Mouse (Mus musculus): Measurements from ENCODE around the gene Timm10b. TPM values are rescaled to one million over a fixed set of nuclear protein-coding genes. Genes with fewer than 3 reads are reported as not detected.

Timm10b gene
- 189 and 199 TPM in 2 replicates for polyA plus RNA-seq (2015; fragmentation: Nextera tagmentation; extraction: Ambion mirVana)

DNA sequence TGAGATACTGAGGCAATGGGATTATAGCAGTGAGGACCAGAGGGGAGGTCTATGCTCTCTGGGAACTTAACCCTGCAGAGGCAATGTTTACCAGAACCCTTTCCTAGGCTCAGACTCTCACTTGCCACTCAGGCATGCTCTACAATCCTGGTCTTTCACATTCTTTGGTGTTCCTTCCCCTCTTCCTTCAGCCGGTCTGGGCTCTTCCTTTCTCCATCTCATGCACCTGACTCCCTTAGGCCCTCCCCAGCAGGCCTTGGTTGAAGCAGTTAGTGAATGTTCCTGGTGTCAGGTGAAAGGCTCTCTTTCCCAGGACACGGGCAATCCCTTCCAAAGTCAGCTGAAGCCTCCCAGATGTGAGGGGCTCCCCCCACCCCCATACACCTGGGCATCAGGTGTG lies at the start of gene Timm10b:
Gene Timm10b (plus strand): TSS at position 301 of the 400 bp plus-strand sequence.
- 3% methylated on average over 2 of the region's 2 CpGs for WGBS
- peak within 1 kb of the TSS; percentile 93 for H3K4me2 ChIP-seq
- no peaks in the 10 kb centered on the region for H3K9me3 ChIP-seq
- peaks cover 22% of the 10 kb centered on the region; the same call in 1 of the 2 replicates for H3K36me3 ChIP-seq
- no peaks in the 10 kb centered on the region for H3K27me3 ChIP-seq (replicated peaks)
- peak within 1 kb of the TSS; percentile 77 for H3K9ac ChIP-seq
- peak within 1 kb of the TSS; percentile 90 for H3K27ac ChIP-seq
- peak; percentile 3 for ATAC-seq (ENCODE audit: insufficient read depth, low FRiP score, low read depth)
- peaks cover 25% of the 10 kb centered on the region for H3K4me1 ChIP-seq
- H3K4me3 ChIP-seq (replicated peaks), result peak within 1 kb of the TSS; percentile 73

DNA sequence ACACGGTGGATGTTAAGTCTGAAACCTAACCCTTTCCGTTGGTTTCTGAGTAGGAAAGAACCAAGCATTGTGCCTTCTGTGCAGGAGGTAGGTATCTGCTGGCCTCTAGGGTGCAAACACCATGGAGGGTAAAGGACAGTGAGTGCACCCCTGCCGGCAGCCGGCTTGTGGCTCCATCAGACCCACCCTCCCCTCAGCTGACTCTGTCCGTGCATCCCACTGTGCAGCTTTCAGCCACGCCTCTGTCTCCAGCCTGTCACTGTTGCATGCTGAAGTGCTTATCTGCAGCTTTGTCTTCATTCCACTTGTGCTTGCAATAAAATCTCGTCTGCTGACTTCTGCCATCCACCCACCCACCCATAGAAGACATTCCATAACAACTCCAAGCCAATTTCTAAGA lies 49.8 kb upstream of the Timm10b start:
- Histone ChIP-seq H3K9ac (no peak overlapping the region), H3K4me2 (no peak overlapping the region), H3K4me3 (replicated peaks) (no peak overlapping the region), H3K27ac (no peak overlapping the region), H3K9me3 (no peaks in the 10 kb centered on the region), H3K36me3 (no peaks in the 10 kb centered on the region), H3K27me3 (replicated peaks) (no peaks in the 10 kb centered on the region), H3K4me1 (no peaks in the 10 kb centered on the region)
- no peak for ATAC-seq (ENCODE audit: insufficient read depth, low FRiP score, low read depth)
- WGBS, result 31% methylated on average over 7 of the region's 7 CpGs

DNA sequence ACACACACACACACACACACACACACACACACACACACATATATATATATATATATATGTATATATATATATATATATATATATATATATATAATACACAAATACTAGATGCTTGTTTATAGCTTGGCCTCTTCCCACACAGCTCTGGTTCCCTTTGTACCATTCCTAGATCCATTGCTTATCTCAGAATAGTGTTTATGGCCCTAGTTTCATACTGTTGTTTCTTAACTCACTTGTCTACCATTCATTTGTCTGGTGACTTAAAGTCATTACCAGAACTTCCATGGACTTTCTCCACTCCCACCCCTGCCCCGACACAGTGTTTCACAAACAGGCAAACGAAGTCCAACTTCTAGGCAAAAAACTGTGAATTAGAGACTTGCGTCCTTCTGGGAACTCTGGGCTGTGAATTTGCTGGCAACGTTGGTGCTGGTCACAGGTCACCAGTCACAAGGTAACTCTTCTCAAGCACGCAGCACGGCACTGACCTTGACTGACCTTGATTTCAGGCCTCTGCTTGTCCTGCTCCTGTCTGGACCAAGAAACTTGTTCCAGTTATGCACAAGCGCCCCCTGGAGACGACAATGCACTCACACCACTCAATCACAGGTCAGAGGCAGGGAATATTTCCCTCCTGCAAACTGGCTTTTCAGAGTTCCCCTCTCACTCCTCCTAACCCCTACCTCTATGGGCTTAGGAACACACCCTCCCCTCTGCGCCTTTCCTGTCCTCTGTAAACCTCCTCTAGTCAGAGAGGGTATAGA lies 36.8 kb upstream of the Timm10b start:
- Histone ChIP-seq H3K9me3 (no peaks in the 10 kb centered on the region), H3K27me3 (replicated peaks) (no peaks in the 10 kb centered on the region), H3K36me3 (no peaks in the 10 kb centered on the region), H3K4me3 (replicated peaks) (no peak overlapping the region), H3K9ac (no peak overlapping the region), H3K4me1 (no peaks in the 10 kb centered on the region), H3K27ac (no peak overlapping the region), H3K4me2 (no peak overlapping the region)
- 32% methylated on average over 9 of the region's 9 CpGs for WGBS
- ATAC-seq (ENCODE audit: insufficient read depth, low FRiP score, low read depth), result no peak; the same call in 1 of the 2 replicates

DNA sequence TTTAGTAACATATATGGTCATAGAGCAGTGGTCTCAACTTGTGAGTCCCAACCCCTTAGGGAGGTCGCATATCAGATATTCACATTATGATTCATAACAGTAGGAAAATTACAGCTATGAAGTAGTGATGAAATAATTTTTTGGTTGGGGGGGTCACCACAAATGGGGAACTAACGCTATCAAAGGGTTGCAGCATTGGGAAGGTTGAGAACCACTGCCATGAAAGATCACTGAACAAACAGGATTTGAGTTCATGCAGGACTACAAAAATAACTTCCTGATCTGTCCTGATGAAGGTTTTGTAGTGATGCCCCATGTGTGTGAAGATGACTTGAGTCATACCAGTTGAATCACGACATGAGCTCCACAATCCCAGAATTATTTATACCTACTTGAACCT lies 31.4 kb upstream of the Timm10b start:
- no peak overlapping the region for H3K4me2 ChIP-seq
- H3K27ac ChIP-seq, result no peak overlapping the region
- ATAC-seq (ENCODE audit: insufficient read depth, low FRiP score, low read depth), result no peak
- H3K4me3 ChIP-seq (replicated peaks), result no peak overlapping the region
- H3K9ac ChIP-seq, result no peak overlapping the region
- H3K27me3 ChIP-seq (replicated peaks), result no peaks in the 10 kb centered on the region
- 81% methylated on average over 3 of the region's 3 CpGs for WGBS
- no peaks in the 10 kb centered on the region for H3K4me1 ChIP-seq
- no peaks in the 10 kb centered on the region for H3K9me3 ChIP-seq
- H3K36me3 ChIP-seq, result peaks cover 11% of the 10 kb centered on the region; the same call in 1 of the 2 replicates

DNA sequence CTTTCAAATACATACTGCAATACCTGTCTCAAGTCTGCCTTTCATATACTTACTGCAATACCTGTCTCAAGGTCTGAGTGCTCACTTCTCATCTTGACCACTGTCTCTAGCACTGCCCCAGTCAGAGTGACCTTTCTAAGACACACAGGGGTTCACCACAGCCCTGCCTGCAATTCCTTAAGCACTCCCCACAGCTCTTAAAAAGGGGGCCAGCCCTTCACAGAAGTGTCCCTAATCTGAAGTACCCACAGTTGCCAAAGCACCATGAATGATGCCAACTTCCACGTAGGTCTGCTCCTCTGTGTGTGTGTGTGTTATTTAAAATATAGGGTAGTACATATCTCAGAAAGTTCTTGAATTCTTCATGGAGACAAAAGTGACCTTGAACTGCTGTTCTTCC lies 28.1 kb upstream of the Timm10b start:
- WGBS, result 88% methylated on average over 1 of the region's 1 CpGs

DNA sequence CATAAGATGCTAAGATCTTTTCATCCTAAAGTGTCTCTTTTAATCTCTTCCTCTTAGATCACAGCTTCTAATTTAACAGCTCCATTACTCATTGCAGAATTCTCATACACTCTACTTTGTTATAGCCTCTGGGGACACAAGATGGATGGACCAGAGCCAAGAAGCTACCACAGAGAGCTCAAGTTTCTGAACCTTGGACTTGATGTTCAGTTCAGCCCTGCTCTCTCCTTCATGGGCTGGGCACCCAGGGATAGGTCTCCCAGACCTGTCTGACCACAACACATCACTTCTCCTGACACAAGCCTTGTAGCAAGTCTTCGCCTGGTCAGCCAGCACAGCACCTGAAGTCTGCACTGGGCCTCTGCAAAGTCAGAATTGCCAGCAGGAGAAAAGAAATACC lies 25.5 kb upstream of the Timm10b start:
- Histone ChIP-seq H3K4me3 (replicated peaks) (no peak overlapping the region), H3K9me3 (no peaks in the 10 kb centered on the region), H3K4me2 (no peak overlapping the region), H3K9ac (no peak overlapping the region), H3K36me3 (peaks cover 19% of the 10 kb centered on the region), H3K4me1 (no peaks in the 10 kb centered on the region), H3K27ac (no peak overlapping the region), H3K27me3 (replicated peaks) (no peaks in the 10 kb centered on the region)
- no peak for ATAC-seq (ENCODE audit: insufficient read depth, low FRiP score, low read depth)
- WGBS, result 75% methylated on average over 1 of the region's 1 CpGs

More for the DNA sequence above, 28.1 kb upstream of the Timm10b start:
- ATAC-seq (ENCODE audit: insufficient read depth, low FRiP score, low read depth), result no peak
- Histone ChIP-seq H3K9me3 (no peaks in the 10 kb centered on the region), H3K4me3 (replicated peaks) (no peak overlapping the region), H3K9ac (no peak overlapping the region), H3K4me2 (no peak overlapping the region), H3K36me3 (peaks cover 11% of the 10 kb centered on the region), H3K27me3 (replicated peaks) (no peaks in the 10 kb centered on the region), H3K27ac (no peak overlapping the region), H3K4me1 (no peaks in the 10 kb centered on the region)

DNA sequence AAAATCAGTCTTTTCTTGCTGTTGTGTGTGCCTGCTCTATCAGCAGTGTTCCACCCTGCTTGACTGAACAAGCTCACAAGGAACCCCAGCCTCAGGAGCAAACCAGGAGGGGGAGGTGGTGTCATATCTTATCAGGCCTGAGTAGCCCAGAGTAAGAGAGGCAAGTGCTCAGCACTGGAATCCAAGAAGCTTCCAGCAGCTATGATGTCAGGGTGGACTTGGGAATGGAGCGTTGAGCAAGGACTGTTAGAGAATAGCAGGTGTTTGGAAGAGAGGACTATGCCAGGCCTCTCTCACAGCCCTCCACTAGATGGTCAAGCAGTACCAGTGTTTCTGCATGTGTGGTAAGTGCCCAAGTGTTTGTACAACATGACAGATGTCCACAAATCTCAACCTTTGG lies 24.1 kb upstream of the Timm10b start:
- Histone ChIP-seq H3K36me3 (peaks cover 23% of the 10 kb centered on the region), H3K27ac (no peak overlapping the region), H3K4me3 (replicated peaks) (no peak overlapping the region), H3K9me3 (no peaks in the 10 kb centered on the region), H3K4me1 (no peaks in the 10 kb centered on the region), H3K27me3 (replicated peaks) (no peaks in the 10 kb centered on the region), H3K9ac (no peak overlapping the region), H3K4me2 (no peak overlapping the region)
- no peak; the same call in 1 of the 2 replicates for ATAC-seq (ENCODE audit: insufficient read depth, low FRiP score, low read depth)
- WGBS, result 80% methylated on average over 1 of the region's 1 CpGs

DNA sequence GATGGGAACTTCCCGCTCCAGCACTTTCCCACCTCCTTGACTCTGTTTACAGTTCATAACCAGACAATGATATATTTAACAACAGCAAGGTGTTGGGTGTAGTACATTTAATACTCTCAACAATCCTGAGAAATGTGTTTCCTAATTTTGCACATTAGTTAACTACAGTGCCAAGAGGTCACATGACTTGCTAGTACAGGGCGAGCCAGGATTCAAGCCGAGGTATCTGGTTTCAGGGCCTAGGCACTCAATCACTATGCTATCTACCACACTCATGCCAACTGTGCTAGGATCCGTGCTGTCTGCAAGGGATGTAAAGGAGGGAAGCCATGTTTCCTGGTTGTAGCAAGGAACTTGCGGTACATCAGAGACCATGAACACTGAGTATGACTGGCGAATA lies 23.3 kb upstream of the Timm10b start:
- WGBS, result 68% methylated on average over 6 of the region's 6 CpGs
- no peak overlapping the region for H3K9ac ChIP-seq

DNA sequence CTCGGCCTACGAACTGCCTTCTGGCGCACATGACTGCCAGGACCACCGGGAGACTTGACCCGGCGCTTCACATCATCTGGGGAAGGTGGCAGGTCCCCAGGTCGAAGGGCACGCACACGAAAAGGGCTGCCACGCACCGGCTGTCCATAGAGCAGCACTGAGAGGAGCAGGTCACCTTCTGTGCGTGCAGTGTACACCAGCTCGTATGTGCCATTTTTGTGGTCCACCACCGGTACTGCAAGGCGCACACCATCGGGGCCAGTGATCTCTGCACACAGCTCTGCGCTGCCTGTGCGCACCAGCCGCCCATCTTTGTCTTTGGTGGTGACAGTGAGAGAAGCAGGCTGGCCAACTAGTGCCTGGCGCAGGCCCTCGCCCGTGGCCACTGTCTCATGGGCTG lies 22.0 kb upstream of the Timm10b start:
- no peak overlapping the region for H3K9ac ChIP-seq
- H3K4me3 ChIP-seq (replicated peaks), result no peak overlapping the region
- ATAC-seq (ENCODE audit: insufficient read depth, low FRiP score, low read depth), result no peak
- 93% methylated on average over 22 of the region's 22 CpGs for WGBS
- no peak overlapping the region for H3K4me2 ChIP-seq
- no peak overlapping the region for H3K27ac ChIP-seq
- no peaks in the 10 kb centered on the region for H3K27me3 ChIP-seq (replicated peaks)
- H3K9me3 ChIP-seq, result no peaks in the 10 kb centered on the region
- peaks cover 26% of the 10 kb centered on the region for H3K36me3 ChIP-seq
- no peaks in the 10 kb centered on the region for H3K4me1 ChIP-seq

More for the DNA sequence above, 23.3 kb upstream of the Timm10b start:
- Histone ChIP-seq H3K36me3 (peaks cover 21% of the 10 kb centered on the region), H3K4me2 (no peak overlapping the region), H3K4me1 (no peaks in the 10 kb centered on the region), H3K4me3 (replicated peaks) (no peak overlapping the region), H3K27ac (no peak overlapping the region), H3K27me3 (replicated peaks) (no peaks in the 10 kb centered on the region), H3K9me3 (no peaks in the 10 kb centered on the region)
- no peak for ATAC-seq (ENCODE audit: insufficient read depth, low FRiP score, low read depth)

DNA sequence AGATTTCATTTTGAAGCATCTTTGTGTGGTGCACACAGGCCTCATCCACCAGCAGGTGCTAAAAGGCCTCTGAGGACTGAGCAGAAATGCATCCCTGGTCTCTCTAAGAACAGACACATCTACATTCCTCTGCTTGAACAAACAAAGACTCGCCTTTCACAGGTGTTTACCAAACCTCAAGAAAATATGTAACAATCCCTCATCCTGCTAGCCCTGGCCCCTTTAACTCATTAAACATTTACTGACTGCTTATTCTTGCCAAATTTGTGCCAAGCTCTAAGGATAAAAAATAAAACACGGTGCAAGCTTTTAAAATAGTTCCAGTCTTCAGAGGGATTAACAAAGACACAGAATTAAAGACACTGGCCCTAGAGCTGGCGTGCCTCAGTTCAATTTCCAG lies 20.2 kb upstream of the Timm10b start:
- no peaks in the 10 kb centered on the region for H3K27me3 ChIP-seq (replicated peaks)
- no peak overlapping the region for H3K4me2 ChIP-seq
- peaks cover 32% of the 10 kb centered on the region for H3K36me3 ChIP-seq
- ATAC-seq (ENCODE audit: insufficient read depth, low FRiP score, low read depth), result no peak
- H3K9ac ChIP-seq, result no peak overlapping the region
- no peaks in the 10 kb centered on the region for H3K4me1 ChIP-seq
- H3K9me3 ChIP-seq, result no peaks in the 10 kb centered on the region
- H3K27ac ChIP-seq, result no peak overlapping the region
- H3K4me3 ChIP-seq (replicated peaks), result no peak overlapping the region
- WGBS, result 46% methylated on average over 3 of the region's 3 CpGs

DNA sequence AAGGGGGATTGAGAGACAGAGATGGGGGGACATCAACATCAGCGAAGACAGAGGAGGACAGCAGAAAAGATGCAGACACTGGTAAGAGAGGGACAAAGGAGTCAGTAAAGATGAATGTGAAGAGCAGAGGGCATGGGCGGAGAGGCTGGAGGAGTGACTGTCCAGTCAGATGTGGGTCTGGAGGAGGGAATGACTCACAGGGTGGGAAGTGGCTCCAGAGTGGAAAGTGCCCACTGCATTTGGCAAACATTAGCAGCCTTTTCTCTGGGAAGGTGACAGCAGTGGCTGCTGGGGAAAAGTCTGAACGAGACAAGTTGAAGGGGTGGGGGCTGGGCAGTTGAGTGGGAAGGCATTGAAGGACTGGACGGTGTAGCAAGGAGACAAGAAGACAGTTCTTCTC lies 18.8 kb upstream of the Timm10b start:
- WGBS, result 69% methylated on average over 4 of the region's 4 CpGs
- Histone ChIP-seq H3K27ac (no peak overlapping the region), H3K27me3 (replicated peaks) (no peaks in the 10 kb centered on the region), H3K9ac (no peak overlapping the region), H3K9me3 (no peaks in the 10 kb centered on the region), H3K36me3 (peaks cover 37% of the 10 kb centered on the region), H3K4me3 (replicated peaks) (no peak overlapping the region), H3K4me1 (no peaks in the 10 kb centered on the region), H3K4me2 (no peak overlapping the region)
- no peak for ATAC-seq (ENCODE audit: insufficient read depth, low FRiP score, low read depth)

DNA sequence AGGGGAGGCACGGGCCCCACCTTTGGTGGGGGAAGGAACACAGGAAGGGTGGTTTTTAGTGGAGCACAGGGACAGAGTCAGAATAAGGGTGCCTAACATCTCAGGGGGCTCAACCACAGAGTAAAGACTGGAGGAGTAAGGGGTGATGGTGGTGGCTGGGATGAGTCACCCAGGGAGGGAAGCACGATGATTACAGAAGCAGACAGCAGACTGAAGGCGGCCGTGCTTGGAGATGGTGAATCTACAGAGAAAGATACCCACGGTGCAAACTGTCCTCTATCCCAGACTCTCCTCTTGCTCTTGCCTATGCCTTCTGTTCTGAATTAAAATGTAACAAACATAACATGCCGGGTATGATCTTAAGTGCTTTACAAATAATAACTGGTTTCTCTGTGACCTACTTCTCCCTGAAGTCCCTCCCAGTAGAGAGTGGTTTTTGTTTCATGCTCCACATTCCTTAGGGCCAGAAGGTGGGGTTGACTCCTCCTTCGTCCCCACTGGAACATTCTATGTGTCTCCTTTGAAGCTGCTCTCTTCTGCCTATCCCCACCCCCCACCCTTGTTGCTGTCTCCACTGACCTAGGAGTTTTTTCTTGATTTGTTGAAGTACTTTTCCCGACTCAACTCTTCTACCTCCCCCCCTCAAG lies 18.1 kb upstream of the Timm10b start:
- Histone ChIP-seq H3K27ac (no peak overlapping the region), H3K9me3 (no peaks in the 10 kb centered on the region), H3K4me3 (replicated peaks) (no peak overlapping the region), H3K27me3 (replicated peaks) (no peaks in the 10 kb centered on the region), H3K4me2 (no peak overlapping the region), H3K9ac (no peak overlapping the region), H3K4me1 (no peaks in the 10 kb centered on the region), H3K36me3 (peaks cover 37% of the 10 kb centered on the region)
- no peak for ATAC-seq (ENCODE audit: insufficient read depth, low FRiP score, low read depth)
- WGBS, result 72% methylated on average over 8 of the region's 8 CpGs
